Mouse (Mus musculus) embryonic facial prominence, embryonic 12.5 days (tissue): ENCODE measurements at regions not wholly inside any gene's neighbourhood (a gene's known extent, or its start where the extent isn't known, plus 50 kb on each side); places are given as distances from the start of the nearest gene placed in this dataset.

Source experiments
- ATAC-seq: fragments of 200-750 bp; cut with Nextera tagmentation; 2 replicates; pipeline ENCODE4 v1.8.0; 2017; ENCODE audit not compliant: insufficient number of reproducible peaks, insufficient read depth, low FRiP score, low TSS enrichment
- H3K27ac ChIP-seq: fragments of 300-500 bp; sonication (generic); 2 replicates; pipeline ENCODE4 v1.5.1; 2016; ENCODE audit warnings: mild to moderate bottlenecking
- H3K27me3 ChIP-seq: fragments of 300-500 bp; sonication (generic); 2 replicates; pipeline ENCODE4 v1.6.1; 2016; ENCODE audit warnings: mild to moderate bottlenecking, moderate library complexity
- H3K36me3 ChIP-seq: fragments of 300-500 bp; sonication (generic); 2 replicates; pipeline ENCODE4 v1.6.1; 2016; ENCODE audit warnings: mild to moderate bottlenecking
- H3K4me1 ChIP-seq: fragments of 300-500 bp; sonication (generic); 2 replicates; pipeline ENCODE4 v1.6.1; 2016
- H3K4me2 ChIP-seq: fragments of 300-500 bp; sonication (generic); replicated peaks from 2 replicates; pipeline ENCODE4 v1.6.1; 2016; ENCODE audit warnings: mild to moderate bottlenecking, moderate library complexity
- H3K4me3 ChIP-seq: fragments of 300-500 bp; sonication (generic); 2 replicates; pipeline ENCODE4 v1.5.1; 2016; ENCODE audit warnings: mild to moderate bottlenecking
- H3K9ac ChIP-seq: fragments of 300-500 bp; sonication (generic); 2 replicates; pipeline ENCODE4 v1.6.1; 2016; ENCODE audit warnings: mild to moderate bottlenecking, moderate library complexity
- H3K9me3 ChIP-seq: fragments of 300-500 bp; sonication (generic); 2 replicates; pipeline ENCODE4 v1.6.1; 2016; ENCODE audit warnings: mild to moderate bottlenecking, moderate library complexity
- WGBS: fragments of 180-500 bp; shearing (Covaris S2); methylation state at CpG from one replicate; pipeline ENCODE4 v1.1.7; 2016; 5-methylcytosine and 5-hydroxymethylcytosine counted together

DNA sequence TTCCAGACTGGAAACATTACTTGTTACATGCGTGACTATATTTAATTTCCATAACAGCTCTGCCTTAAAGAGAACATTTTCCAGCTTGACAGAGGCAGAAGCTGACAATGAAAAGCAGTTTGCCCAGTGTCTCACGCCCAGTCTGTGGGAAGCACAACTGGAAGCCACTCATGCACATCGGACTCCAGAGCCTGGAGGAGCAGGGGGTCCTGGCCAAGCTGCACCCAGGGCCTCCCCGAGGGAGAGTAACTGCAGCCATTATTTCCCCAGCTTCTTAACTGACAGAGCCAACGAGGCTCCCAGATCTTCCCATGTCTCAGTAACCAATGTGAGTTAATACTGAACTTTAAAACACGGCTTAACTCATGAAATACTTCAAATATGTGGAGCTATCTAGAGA is 223.5 kb downstream of the Opa1 start:
- Histone ChIP-seq H3K4me3 (no peak overlapping the region), H3K36me3 (no peaks in the 10 kb centered on the region), H3K9ac (no peak overlapping the region), H3K4me1 (peaks cover 22% of the 10 kb centered on the region), H3K4me2 (no peak overlapping the region), H3K27ac (no peak overlapping the region), H3K9me3 (no peaks in the 10 kb centered on the region), H3K27me3 (no peaks in the 10 kb centered on the region)
- 53% methylated on average over 6 of the region's 6 CpGs for WGBS
- ATAC-seq: no peak

DNA sequence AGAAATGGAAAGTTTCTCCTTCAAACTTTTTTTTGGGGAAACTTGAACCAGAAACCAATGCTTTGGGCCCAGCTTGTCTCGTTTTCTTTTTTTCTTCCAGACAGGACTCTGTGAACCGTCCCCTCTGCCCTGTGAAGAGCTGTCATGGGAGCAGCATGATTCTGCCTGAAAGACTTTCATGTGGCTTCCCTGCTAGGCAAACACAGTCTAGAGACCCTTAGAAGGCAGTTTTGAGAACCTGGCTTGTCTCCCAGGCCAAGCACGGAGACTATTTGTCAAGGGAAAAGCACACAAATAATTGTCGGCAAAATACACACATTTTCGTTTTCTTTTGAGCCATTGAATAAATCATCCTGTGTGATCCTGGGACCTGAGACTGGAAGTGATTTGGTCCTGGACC is 228.7 kb downstream of the Opa1 start:
- no peak; the same call in 1 of the 2 replicates for ATAC-seq
- no peaks in the 10 kb centered on the region for H3K9me3 ChIP-seq
- peaks cover 13% of the 10 kb centered on the region; the same call in 1 of the 2 replicates for H3K4me1 ChIP-seq
- H3K4me3 ChIP-seq: no peak overlapping the region
- no peak overlapping the region for H3K4me2 ChIP-seq
- peaks cover 3% of the 10 kb centered on the region; the same call in 1 of the 2 replicates for H3K27me3 ChIP-seq
- no peaks in the 10 kb centered on the region for H3K36me3 ChIP-seq
- WGBS: 40% methylated on average over 5 of the region's 5 CpGs
- 0 out of 2 replicates have a peak overlapping the region, but pooled peaks have one; percentile 23 for H3K27ac ChIP-seq
- H3K9ac ChIP-seq: no peak overlapping the region

GRCm38 (mm10) chr16:29808851-29809250 is 229.7 kb downstream of the Opa1 start:
- Histone ChIP-seq H3K4me2 (no peak overlapping the region), H3K36me3 (no peaks in the 10 kb centered on the region), H3K4me1 (peaks cover 22% of the 10 kb centered on the region), H3K9me3 (no peaks in the 10 kb centered on the region), H3K4me3 (no peak overlapping the region), H3K27ac (no peak overlapping the region), H3K27me3 (peaks cover 3% of the 10 kb centered on the region; the same call in 1 of the 2 replicates), H3K9ac (no peak overlapping the region)
- ATAC-seq: no peak
- 85% methylated on average over 4 of the region's 4 CpGs for WGBS

DNA sequence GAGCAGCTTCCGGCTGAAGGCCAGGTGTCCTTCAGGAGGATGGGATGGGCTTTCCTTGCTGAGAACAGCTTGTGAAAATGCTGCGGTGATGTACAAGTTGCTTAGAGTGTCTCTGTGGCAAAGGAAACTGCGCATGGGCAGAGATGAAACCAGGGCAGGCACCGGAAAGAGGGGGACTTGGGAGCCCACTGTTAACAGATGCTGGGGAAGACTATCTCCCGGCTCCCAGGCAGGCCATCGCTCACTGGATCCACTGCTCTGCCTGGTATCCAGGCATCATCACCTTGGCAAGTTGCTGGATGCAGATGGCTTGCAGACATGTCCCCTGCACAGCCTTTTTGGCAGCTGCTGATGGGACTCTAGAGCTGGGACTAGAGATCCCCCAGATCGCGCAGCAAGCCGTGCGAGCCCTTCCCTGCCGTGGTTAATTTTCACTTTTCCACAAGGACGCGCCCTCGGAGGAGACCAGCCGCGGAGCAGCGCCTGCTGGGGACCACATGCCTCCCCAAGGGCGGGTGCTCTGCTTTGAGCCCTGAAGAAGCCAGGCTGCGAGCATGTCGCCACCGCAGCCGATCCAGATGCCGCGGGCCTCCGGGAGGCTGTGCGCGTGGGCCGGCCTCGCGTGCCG is 234.4 kb downstream of the Opa1 start:
- Histone ChIP-seq H3K9ac (peak overlapping the region; percentile 73), H3K4me3 (peak overlapping the region; percentile 47), H3K36me3 (no peaks in the 10 kb centered on the region), H3K27ac (peak overlapping the region; percentile 87), H3K4me1 (peaks cover 23% of the 10 kb centered on the region), H3K27me3 (peaks cover 10% of the 10 kb centered on the region; the same call in 1 of the 2 replicates), H3K4me2 (peak overlapping the region; percentile 93), H3K9me3 (no peaks in the 10 kb centered on the region)
- WGBS: 4% methylated on average over 31 of the region's 31 CpGs
- ATAC-seq: peak; percentile 43; the same call in 1 of the 2 replicates

DNA sequence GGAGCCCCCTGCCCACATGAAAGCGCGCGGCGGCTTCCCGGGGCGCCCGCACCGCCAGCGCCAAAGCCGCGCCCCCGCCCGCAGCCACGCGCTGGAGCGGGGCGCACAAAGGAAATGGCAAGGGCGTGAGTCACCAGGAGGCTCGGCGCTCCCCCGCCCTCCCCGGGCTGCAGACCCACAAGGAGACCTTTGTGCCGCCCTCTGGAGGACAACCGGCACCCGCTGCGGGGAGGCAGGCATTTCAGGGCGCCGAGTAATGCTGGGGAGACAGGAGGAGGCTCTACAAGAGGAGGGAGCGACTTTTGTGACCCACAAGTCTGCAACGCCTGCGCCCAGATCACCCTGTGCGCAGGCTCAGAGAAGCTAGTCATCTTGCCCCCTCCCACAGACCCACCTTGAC is 234.9 kb downstream of the Opa1 start:
- H3K4me1 ChIP-seq: peaks cover 27% of the 10 kb centered on the region
- peak overlapping the region; percentile 73 for H3K9ac ChIP-seq
- H3K4me3 ChIP-seq: peak overlapping the region; percentile 47
- WGBS: under 1% methylated on average over 32 of the region's 32 CpGs
- H3K36me3 ChIP-seq: no peaks in the 10 kb centered on the region
- H3K27me3 ChIP-seq: peaks cover 10% of the 10 kb centered on the region; the same call in 1 of the 2 replicates
- peak; percentile 70 for ATAC-seq
- H3K27ac ChIP-seq: peak overlapping the region; percentile 87
- no peaks in the 10 kb centered on the region for H3K9me3 ChIP-seq
- H3K4me2 ChIP-seq: peak overlapping the region; percentile 93

- Histone ChIP-seq H3K4me1 (peaks cover 27% of the 10 kb centered on the region), H3K27me3 (peaks cover 10% of the 10 kb centered on the region; the same call in 1 of the 2 replicates), H3K9me3 (no peaks in the 10 kb centered on the region), H3K4me2 (no peak overlapping the region), H3K4me3 (no peak overlapping the region), H3K27ac (peak overlapping the region; percentile 87), H3K9ac (no peak overlapping the region), H3K36me3 (no peaks in the 10 kb centered on the region)
- ATAC-seq: no peak
- WGBS: 67% methylated on average over 2 of the region's 2 CpGs
Measured at GRCm38 (mm10) chr16:29814655-29815054, 235.5 kb downstream of the Opa1 start.

GRCm38 (mm10) chr16:29815200-29815599 is 236.1 kb downstream of the Opa1 start:
- no peaks in the 10 kb centered on the region for H3K9me3 ChIP-seq
- no peak overlapping the region for H3K9ac ChIP-seq
- 67% methylated on average over 2 of the region's 2 CpGs for WGBS
- no peak for ATAC-seq
- H3K36me3 ChIP-seq: no peaks in the 10 kb centered on the region
- H3K4me2 ChIP-seq: no peak overlapping the region
- no peak overlapping the region for H3K27ac ChIP-seq
- H3K4me1 ChIP-seq: peaks cover 27% of the 10 kb centered on the region
- no peak overlapping the region for H3K4me3 ChIP-seq
- H3K27me3 ChIP-seq: peaks cover 10% of the 10 kb centered on the region; the same call in 1 of the 2 replicates

DNA sequence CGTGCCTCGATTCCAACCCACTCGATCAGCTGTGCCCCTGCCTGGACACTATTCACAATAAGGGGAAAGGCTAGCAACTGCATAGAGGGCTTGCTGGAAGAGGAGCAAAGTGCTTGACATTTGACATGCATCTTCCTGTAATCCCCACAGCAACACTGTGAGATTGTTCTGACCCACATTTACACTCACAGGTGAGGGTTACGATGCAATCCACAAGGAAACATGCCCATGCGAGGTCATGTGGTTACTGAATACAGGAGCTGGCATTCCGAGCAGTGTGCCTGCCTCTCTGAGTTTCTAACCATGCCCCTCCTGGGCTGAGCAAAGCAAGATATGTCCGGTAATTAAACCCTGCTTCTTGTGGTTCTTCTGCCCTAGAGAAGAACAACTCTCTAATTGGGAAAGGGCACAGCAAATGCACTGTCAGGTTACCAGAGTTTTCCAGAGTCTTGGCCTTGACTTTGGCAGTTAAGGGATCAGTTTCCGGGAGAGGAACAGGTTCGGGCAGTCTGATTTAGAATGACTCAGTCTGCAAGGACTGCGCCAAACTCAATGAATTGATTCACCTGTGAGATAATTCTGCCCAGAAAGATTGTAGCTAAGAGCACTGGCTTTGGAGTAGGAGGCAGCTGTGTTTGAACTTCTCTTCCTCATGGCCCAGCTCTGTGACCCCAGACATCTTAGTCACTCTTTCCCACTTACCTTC is 236.7 kb downstream of the Opa1 start:
- Histone ChIP-seq H3K4me3 (no peak overlapping the region), H3K9ac (no peak overlapping the region), H3K9me3 (no peaks in the 10 kb centered on the region), H3K27me3 (peaks cover 8% of the 10 kb centered on the region; the same call in 1 of the 2 replicates), H3K36me3 (no peaks in the 10 kb centered on the region), H3K4me1 (peaks cover 27% of the 10 kb centered on the region), H3K27ac (no peak overlapping the region), H3K4me2 (no peak overlapping the region)
- no peak for ATAC-seq
- WGBS: 76% methylated on average over 10 of the region's 10 CpGs

- Histone ChIP-seq H3K36me3 (no peaks in the 10 kb centered on the region), H3K9me3 (no peaks in the 10 kb centered on the region), H3K4me2 (no peak overlapping the region), H3K9ac (no peak overlapping the region), H3K27ac (no peak overlapping the region), H3K27me3 (peaks cover 6% of the 10 kb centered on the region; the same call in 1 of the 2 replicates), H3K4me1 (peaks cover 27% of the 10 kb centered on the region), H3K4me3 (no peak overlapping the region)
- no peak for ATAC-seq
- 59% methylated on average over 10 of the region's 10 CpGs for WGBS
Measured at GRCm38 (mm10) chr16:29816681-29817369, 237.7 kb downstream of the Opa1 start.

DNA sequence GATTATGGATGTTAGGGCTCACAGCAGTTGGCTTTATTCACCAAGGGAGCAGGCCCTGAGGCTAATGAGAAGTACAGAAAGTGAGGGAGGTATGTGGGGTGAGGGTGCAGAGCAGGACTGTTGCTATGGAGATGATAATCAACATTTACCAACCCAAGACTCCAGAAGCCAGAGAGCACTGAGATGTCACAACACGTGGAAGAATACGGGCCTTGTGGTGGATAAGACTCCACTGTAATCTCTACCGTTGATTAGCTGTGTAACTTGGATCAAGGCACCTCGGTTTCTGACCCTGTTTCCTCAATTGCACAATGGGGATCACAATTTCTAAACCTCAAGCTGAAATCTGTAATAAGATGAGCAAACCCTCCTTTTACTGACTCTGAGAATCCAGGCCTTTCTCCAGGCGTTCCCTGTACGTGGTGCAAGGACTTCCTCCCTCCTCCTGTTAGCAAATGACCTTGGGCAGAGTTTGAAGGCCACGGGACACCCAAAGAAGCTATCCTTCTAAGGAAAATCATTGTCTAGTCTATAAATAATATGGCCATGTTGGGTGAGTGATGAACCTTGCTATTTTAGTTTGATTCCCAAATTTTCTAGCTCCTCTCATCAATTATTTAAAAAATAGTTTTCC is 239.8 kb downstream of the Opa1 start:
- ATAC-seq: no peak
- no peaks in the 10 kb centered on the region for H3K9me3 ChIP-seq
- H3K4me2 ChIP-seq: no peak overlapping the region
- 54% methylated on average over 7 of the region's 7 CpGs for WGBS
- no peak overlapping the region for H3K4me3 ChIP-seq
- H3K4me1 ChIP-seq: peaks cover 19% of the 10 kb centered on the region
- H3K9ac ChIP-seq: no peak overlapping the region
- no peak overlapping the region for H3K27ac ChIP-seq
- H3K27me3 ChIP-seq: peaks cover 6% of the 10 kb centered on the region; the same call in 1 of the 2 replicates
- H3K36me3 ChIP-seq: no peaks in the 10 kb centered on the region

DNA sequence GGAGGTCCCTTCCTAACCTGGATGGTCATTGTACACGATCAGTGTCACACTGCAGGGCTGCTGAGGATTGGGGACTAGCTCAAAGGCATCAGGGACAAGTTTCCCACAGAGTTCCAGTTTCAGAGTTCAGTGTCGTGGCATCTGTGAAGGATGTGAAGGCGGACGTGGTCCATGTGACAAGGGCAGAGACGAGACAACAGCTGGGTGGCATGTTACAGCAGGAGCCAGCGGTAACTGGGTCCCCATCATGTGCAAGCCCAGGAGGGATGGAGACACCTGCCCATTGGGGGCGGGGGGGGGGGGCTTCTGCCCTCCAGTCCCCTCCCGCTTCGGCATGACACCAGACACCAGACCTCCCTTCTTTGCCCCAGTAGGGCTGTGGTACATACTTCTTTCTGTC is 241.6 kb downstream of the Opa1 start:
- WGBS: 63% methylated on average over 9 of the region's 9 CpGs
- peak; percentile 25; the same call in 1 of the 2 replicates for ATAC-seq
- no peak overlapping the region for H3K27ac ChIP-seq

More for the DNA sequence above, 241.6 kb downstream of the Opa1 start:
- H3K36me3 ChIP-seq: no peaks in the 10 kb centered on the region
- H3K4me1 ChIP-seq: peaks cover 15% of the 10 kb centered on the region
- no peak overlapping the region for H3K9ac ChIP-seq
- H3K4me3 ChIP-seq: no peak overlapping the region
- no peak overlapping the region for H3K4me2 ChIP-seq
- H3K9me3 ChIP-seq: no peaks in the 10 kb centered on the region
- H3K27me3 ChIP-seq: no peaks in the 10 kb centered on the region
